Mouse (Mus musculus): ENCODE measurements at regions not wholly inside any gene's neighbourhood (a gene's known extent, or its start where the extent isn't known, plus 50 kb on each side); places are given as distances from the start of the nearest gene placed in this dataset.

DNA sequence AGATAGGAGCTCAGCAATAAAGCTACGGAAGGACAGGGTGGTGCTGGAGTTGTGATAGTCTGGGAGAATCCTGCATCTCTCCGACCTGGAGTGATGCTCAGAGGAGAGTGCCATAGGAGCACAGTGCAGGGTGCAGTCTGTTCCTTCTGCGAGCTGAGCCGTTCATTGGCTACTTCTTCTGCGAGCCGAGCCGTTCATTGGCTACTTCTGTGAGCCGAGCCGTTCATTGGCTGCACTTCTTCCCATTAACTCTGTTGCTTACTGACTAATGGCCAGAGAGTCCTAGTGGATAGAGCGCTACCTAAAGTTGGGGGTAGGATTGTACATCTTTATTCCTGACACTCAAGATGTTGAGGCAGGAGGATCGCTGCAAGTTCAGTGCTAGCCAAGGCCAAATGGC lies 222.3 kb upstream of the Map3k1 start:
- no peak overlapping the region for H3K4me3 ChIP-seq (ENCODE audit: insufficient read depth, poor library complexity, severe bottlenecking)
- H3ac ChIP-seq (ENCODE audit: control insufficient read depth, insufficient read length, low read depth): no peak overlapping the region
- H3K36me3 ChIP-seq (ENCODE audit: control insufficient read depth, insufficient read depth): no peaks in the 10 kb centered on the region
- H3K79me3 ChIP-seq (ENCODE audit: low read depth): no peaks in the 10 kb centered on the region
- TF ChIP-seq CEBPB (IDR thresholded peaks at IDR 0.05; ENCODE audit: low read depth) (no peak), CTCF (IDR thresholded peaks at IDR 0.05; ENCODE audit: control insufficient read depth, insufficient read depth, insufficient read length) (no peak), FOSL1 (IDR thresholded peaks at IDR 0.05; ENCODE audit: insufficient read depth, low read length, poor library complexity, severe bottlenecking) (no peak), MAX (IDR thresholded peaks at IDR 0.05) (no peak), MYOD1 (IDR thresholded peaks at IDR 0.05; ENCODE audit: control insufficient read depth, insufficient read length, low read depth) (no peak), USF1 (IDR thresholded peaks at IDR 0.05; ENCODE audit: low read depth) (no peak), MYOG (IDR thresholded peaks at IDR 0.05; ENCODE audit: control insufficient read depth, extremely low read depth, insufficient read length) (no peak)
- no peaks in the 10 kb centered on the region for H3K79me2 ChIP-seq (ENCODE audit: control insufficient read depth, insufficient read depth)
- H3K27me3 ChIP-seq (ENCODE audit: control insufficient read depth, insufficient read depth, insufficient read length): no peaks in the 10 kb centered on the region

GRCm38 (mm10) chr13:112031631-112032320 lies 223.0 kb upstream of the Map3k1 start:
- H3K79me2 ChIP-seq (ENCODE audit: control insufficient read depth, insufficient read depth): no peaks in the 10 kb centered on the region
- TF ChIP-seq MAX (IDR thresholded peaks at IDR 0.05) (no peak), MYOD1 (IDR thresholded peaks at IDR 0.05; ENCODE audit: control insufficient read depth, insufficient read length, low read depth) (no peak), FOSL1 (IDR thresholded peaks at IDR 0.05; ENCODE audit: insufficient read depth, low read length, poor library complexity, severe bottlenecking) (no peak), CTCF (IDR thresholded peaks at IDR 0.05; ENCODE audit: control insufficient read depth, insufficient read depth, insufficient read length) (no peak), CEBPB (IDR thresholded peaks at IDR 0.05; ENCODE audit: low read depth) (no peak), MYOG (IDR thresholded peaks at IDR 0.05; ENCODE audit: control insufficient read depth, extremely low read depth, insufficient read length) (no peak), USF1 (IDR thresholded peaks at IDR 0.05; ENCODE audit: low read depth) (no peak)
- no peaks in the 10 kb centered on the region for H3K36me3 ChIP-seq (ENCODE audit: control insufficient read depth, insufficient read depth)
- no peaks in the 10 kb centered on the region for H3K27me3 ChIP-seq (ENCODE audit: control insufficient read depth, insufficient read depth, insufficient read length)
- H3K79me3 ChIP-seq (ENCODE audit: low read depth): no peaks in the 10 kb centered on the region
- no peak overlapping the region for H3ac ChIP-seq (ENCODE audit: control insufficient read depth, insufficient read length, low read depth)
- H3K4me3 ChIP-seq (ENCODE audit: insufficient read depth, poor library complexity, severe bottlenecking): no peak overlapping the region

- Histone ChIP-seq H3K4me3 (ENCODE audit: insufficient read depth, poor library complexity, severe bottlenecking) (no peak overlapping the region), H3K79me3 (ENCODE audit: low read depth) (no peaks in the 10 kb centered on the region), H3ac (ENCODE audit: control insufficient read depth, insufficient read length, low read depth) (no peak overlapping the region), H3K27me3 (ENCODE audit: control insufficient read depth, insufficient read depth, insufficient read length) (no peaks in the 10 kb centered on the region), H3K79me2 (ENCODE audit: control insufficient read depth, insufficient read depth) (no peaks in the 10 kb centered on the region), H3K36me3 (ENCODE audit: control insufficient read depth, insufficient read depth) (no peaks in the 10 kb centered on the region)
- TF ChIP-seq MYOG (IDR thresholded peaks at IDR 0.05; ENCODE audit: control insufficient read depth, extremely low read depth, insufficient read length) (no peak), FOSL1 (IDR thresholded peaks at IDR 0.05; ENCODE audit: insufficient read depth, low read length, poor library complexity, severe bottlenecking) (no peak), USF1 (IDR thresholded peaks at IDR 0.05; ENCODE audit: low read depth) (no peak), MAX (IDR thresholded peaks at IDR 0.05) (no peak), CTCF (IDR thresholded peaks at IDR 0.05; ENCODE audit: control insufficient read depth, insufficient read depth, insufficient read length) (no peak), MYOD1 (IDR thresholded peaks at IDR 0.05; ENCODE audit: control insufficient read depth, insufficient read length, low read depth) (no peak), CEBPB (IDR thresholded peaks at IDR 0.05; ENCODE audit: low read depth) (no peak)
Observed at GRCm38 (mm10) chr13:112037731-112038380, 229.1 kb upstream of the Map3k1 start.

DNA sequence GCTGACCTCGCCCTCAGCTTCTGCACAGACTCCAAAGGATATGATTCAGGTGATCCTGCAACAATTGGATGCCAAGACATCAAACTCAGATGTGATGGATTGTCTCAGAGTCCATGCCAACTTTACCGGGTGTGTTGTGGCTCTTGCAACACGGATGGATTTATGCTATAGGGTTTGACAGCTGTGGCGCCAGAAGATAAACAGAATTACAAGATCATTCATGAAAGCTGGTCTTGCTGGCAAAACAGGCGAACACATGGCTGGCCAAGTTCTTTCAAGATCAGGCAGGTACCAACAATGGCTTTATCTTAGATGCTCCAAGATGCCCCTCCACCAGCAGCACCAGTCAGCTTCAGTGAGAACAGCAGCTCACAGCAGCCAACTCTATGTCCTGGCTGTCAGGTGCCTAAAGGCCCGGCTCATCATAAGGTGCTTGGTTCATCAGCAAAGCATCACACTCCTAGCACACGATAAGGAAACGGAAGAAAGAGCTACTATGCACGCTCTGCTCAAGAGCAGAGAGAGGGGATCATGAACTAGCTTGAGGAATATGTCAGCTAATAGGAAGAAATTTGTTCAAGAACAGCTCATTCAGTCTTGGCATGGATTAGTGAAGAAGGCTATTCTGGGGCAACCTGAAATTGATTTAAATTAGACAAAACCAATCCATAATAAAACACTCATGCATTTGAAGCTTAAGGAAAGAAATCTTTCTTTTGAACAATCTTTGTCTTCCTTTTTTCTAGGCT lies 229.9 kb upstream of the Map3k1 start:
- Histone ChIP-seq H3K79me2 (ENCODE audit: control insufficient read depth, insufficient read depth) (no peaks in the 10 kb centered on the region), H3K4me3 (ENCODE audit: insufficient read depth, poor library complexity, severe bottlenecking) (no peak overlapping the region), H3ac (ENCODE audit: control insufficient read depth, insufficient read length, low read depth) (no peak overlapping the region), H3K79me3 (ENCODE audit: low read depth) (no peaks in the 10 kb centered on the region), H3K27me3 (ENCODE audit: control insufficient read depth, insufficient read depth, insufficient read length) (no peaks in the 10 kb centered on the region), H3K36me3 (ENCODE audit: control insufficient read depth, insufficient read depth) (no peaks in the 10 kb centered on the region)
- TF ChIP-seq CEBPB (IDR thresholded peaks at IDR 0.05; ENCODE audit: low read depth): no peak
- no peak for TF ChIP-seq CTCF (IDR thresholded peaks at IDR 0.05; ENCODE audit: control insufficient read depth, insufficient read depth, insufficient read length)

GRCm38 (mm10) chr13:112039422-112040145 lies 230.8 kb upstream of the Map3k1 start:
- Histone ChIP-seq H3K36me3 (ENCODE audit: control insufficient read depth, insufficient read depth) (no peaks in the 10 kb centered on the region), H3K27me3 (ENCODE audit: control insufficient read depth, insufficient read depth, insufficient read length) (no peaks in the 10 kb centered on the region), H3K79me3 (ENCODE audit: low read depth) (no peaks in the 10 kb centered on the region), H3K79me2 (ENCODE audit: control insufficient read depth, insufficient read depth) (no peaks in the 10 kb centered on the region), H3ac (ENCODE audit: control insufficient read depth, insufficient read length, low read depth) (no peak overlapping the region), H3K4me3 (ENCODE audit: insufficient read depth, poor library complexity, severe bottlenecking) (no peak overlapping the region)
- TF ChIP-seq MYOG (IDR thresholded peaks at IDR 0.05; ENCODE audit: control insufficient read depth, extremely low read depth, insufficient read length) (no peak), MAX (IDR thresholded peaks at IDR 0.05) (no peak), FOSL1 (IDR thresholded peaks at IDR 0.05; ENCODE audit: insufficient read depth, low read length, poor library complexity, severe bottlenecking) (no peak), CTCF (IDR thresholded peaks at IDR 0.05; ENCODE audit: control insufficient read depth, insufficient read depth, insufficient read length) (no peak), USF1 (IDR thresholded peaks at IDR 0.05; ENCODE audit: low read depth) (no peak), MYOD1 (IDR thresholded peaks at IDR 0.05; ENCODE audit: control insufficient read depth, insufficient read length, low read depth) (no peak), CEBPB (IDR thresholded peaks at IDR 0.05; ENCODE audit: low read depth) (no peak)
